Mouse (Mus musculus) neutrophil, adult 5-6 weeks (primary cell): ENCODE data around the gene Hba-x. TPM values are rescaled to one million over a fixed set of nuclear protein-coding genes. Genes with fewer than 3 reads are reported as not detected.
"Not testable (repeated sequence)": the region's sequence is repeated elsewhere in the genome, so short reads cannot be mapped to it uniquely, and the experiment has no call there.

Experiments used
- ATAC-seq: fragments of 151-379, 151-347 bp; 2 replicates; pipeline ENCODE4 v1.8.0; 2017; ENCODE audit warnings: mild to moderate bottlenecking, moderate TSS enrichment; ENCODE audit not compliant: insufficient number of reproducible peaks, poor library complexity, low FRiP score, severe bottlenecking; ENCODE audit errors: extremely low read depth
- total RNA-seq: library from RNA; stranded (forward); fragments of 200-1000 nt; gene quantifications from 2 replicates; pipeline ENCODE4 v1.2.3, GENCODE M21; 2017

Hba-x gene
- total RNA-seq, 1 experiment from 2014 or later, result not detected

DNA sequence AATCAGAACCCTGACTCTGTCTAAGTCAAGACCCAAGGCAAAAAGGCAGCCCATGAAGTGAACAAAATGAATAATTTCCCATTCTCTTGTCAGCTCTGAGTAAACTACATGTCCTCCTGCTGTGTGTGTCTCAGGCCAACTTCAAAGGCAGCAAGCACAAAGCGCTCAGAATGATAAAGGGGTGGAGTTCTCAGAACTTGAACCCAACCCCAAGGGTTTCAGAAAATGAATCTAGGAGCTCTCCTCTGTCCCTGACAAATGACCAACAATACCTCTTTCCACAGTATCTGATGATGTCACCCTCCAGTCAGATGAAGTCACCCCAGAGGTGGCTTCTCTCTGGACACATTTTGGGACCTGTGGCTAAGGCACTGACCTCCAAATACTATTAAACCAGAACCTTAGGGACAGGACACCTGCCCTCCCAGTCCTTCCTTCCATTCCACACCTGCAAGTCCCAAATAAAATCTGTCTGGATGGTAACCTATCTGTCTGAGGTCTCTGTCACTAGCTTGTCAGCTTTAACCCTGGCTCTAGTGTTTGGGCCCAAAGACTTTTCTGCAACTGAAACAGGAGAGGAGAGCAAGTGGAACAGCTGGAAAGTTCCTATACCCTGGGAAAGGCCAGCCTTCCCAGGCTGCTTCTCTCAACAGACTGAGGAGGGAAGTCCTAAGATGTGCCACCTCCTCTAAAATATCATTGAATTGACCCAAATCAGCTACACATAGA, 5.4 kb downstream of the Hba-x start:
- ATAC-seq, result no peak

- not testable (repeated sequence) for ATAC-seq
These were observed 7.0 kb downstream of the Hba-x start, which contains the start of gene Hba-a1 for GRCm38 (mm10) chr11:32283091-32283777. Hba-a1 (plus strand) TSS chr11:32283511.

GRCm38 (mm10) chr11:32284582-32284981, 8.4 kb downstream of the Hba-x start:
- ATAC-seq, result not testable (repeated sequence)

DNA sequence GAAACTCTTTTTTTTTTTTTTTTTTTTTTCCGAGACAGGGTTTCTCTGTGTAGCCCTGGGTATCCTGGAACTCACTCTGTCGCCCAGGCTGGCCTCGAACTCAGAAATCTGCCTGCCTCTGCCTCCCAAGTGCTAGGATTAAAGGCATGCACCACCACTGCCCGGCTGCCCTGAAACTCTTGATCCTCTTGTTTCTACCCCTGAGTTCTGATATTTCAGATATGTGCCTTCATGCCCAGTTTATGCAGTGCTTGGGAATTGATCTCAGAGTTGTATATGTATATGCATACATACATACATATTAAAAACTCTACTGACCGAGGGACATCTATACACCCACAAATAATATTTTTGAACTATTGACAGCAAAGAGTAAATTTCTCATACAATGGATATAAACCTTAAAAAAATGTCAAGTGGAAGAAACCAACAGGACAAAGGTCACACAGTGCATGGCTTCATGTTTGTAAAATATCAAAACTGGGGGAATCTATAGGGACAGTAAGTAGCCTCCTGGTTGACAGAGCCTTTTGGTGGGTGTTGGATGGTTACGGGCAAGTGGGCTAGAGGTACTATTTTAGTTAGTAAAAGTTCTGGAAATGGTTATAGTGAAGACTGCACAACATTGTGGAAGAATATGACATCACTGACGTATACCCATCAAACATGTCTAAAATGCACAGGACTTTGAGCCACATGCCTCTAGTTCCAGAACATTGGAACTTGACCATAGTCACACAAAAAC, 9.0 kb downstream of the Hba-x start:
- no peak for ATAC-seq

GRCm38 (mm10) chr11:32285887-32286286, 9.7 kb downstream of the Hba-x start:
- not testable (repeated sequence) for ATAC-seq

GRCm38 (mm10) chr11:32286695-32287492, 10.7 kb downstream of the Hba-x start, which contains the start of gene Hbq1b:
Hbq1b (plus strand) TSS chr11:32286965.
- ATAC-seq, result peak; percentile 50; the same call in 1 of the 2 replicates

- no peak for ATAC-seq
These were observed 11.3 kb downstream of the Hba-x start for GRCm38 (mm10) chr11:32287493-32287825.

DNA sequence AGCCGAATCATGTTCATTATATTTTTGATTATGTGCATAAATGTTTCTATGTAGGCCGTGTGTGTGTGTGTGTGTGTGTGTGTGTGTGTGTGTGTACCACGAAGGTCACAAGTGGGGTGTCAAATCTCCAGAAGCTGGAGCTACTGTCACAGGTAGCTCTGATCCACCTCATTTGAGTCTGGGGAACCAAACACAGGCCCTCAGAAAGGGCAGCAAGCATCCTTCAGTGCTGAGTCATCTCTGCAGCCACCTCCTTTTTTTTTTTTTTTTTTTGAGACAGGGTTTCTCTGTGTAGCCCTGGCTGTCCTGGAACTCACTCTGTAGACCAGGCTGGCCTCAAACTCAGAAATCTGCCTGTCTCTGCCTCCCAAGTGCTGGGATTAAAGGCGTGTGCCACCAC, 16.6 kb downstream of the Hba-x start:
- ATAC-seq, result not testable (repeated sequence)

- ATAC-seq, result not testable (repeated sequence)
These were observed 17.3 kb downstream of the Hba-x start for GRCm38 (mm10) chr11:32293479-32293878.

GRCm38 (mm10) chr11:32296203-32296602, 20.0 kb downstream of the Hba-x start, which contains the start of gene Hba-a2:
Hba-a2 (plus strand) TSS chr11:32296489.
- ATAC-seq, result not testable (repeated sequence)

DNA sequence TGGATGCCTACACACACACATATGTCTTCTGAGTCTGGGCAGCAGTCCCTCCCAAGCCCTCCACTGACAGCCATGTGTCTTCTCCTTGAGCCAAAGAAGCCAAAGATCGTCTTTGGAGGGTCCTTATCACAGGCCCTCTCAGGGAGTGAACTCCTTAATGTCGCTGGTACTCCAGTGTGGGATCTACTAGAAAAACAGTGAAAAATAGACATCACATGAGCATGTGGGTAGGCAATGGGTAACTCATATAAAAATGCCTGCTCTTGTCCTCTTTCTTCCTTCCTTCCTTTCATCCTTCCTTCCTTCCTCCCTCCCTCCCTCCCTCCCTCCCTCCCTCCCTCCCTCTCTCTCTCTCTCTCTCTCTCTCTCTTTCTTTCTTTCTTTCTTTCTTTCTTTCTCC, 21.2 kb downstream of the Hba-x start:
- not testable (repeated sequence) for ATAC-seq

DNA sequence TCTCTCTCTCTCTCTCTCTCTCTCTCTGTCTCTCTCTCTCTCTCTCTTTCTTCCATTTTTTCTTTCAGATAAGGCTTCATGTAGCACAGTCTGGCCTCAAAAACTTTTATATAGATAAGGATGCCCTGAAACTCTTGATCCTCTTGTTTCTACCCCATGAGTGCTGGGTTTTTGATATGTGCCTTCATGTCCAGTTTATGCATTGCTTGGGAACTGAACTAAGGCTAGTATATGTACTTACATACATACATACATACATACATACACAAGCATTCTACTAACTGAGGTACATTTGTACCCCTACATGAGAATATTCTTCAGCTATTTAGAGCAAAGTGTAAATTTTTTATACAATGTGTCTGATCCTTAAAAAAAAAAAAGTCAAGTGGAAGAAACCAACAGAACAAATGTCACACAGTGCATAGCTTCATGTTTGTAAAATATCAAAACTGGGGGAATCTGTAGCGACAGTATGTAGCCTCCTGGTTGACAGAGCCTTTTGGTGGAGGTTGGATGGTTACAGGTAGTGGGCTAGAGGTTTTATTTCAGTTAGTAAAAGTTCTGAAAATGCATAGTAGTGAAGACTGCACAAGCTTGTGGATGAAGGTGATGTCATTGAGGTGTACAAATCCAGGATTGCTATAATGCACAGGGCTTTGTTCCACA, 21.8 kb downstream of the Hba-x start:
- no peak for ATAC-seq

DNA sequence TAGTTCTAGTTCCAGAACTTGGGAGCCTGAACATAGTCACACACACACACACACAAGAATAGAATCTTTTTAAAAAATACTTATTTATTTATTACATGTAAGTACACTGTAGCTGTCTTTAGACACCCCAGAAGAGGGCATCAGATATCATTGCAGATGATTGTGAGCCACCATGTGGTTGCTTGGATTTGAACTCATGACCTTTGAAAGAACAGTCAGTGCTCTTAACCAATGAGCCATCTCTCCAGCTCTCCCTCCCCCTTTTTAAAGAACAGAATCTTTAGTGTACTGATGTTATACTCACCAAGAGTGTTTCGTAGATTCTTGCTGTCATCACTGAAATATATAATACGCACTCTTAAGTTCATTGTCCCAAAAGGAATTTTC, 22.3 kb downstream of the Hba-x start:
- ATAC-seq, result no peak

GRCm38 (mm10) chr11:32299865-32300264, 23.7 kb downstream of the Hba-x start, which contains the start of gene Hbq1a:
Hbq1a (plus strand) TSS chr11:32300069.
- ATAC-seq, result 0 out of 2 replicates have a peak, but pooled peaks have one; percentile 31

- no peak for ATAC-seq
These were observed 24.4 kb downstream of the Hba-x start for GRCm38 (mm10) chr11:32300279-32301267.

DNA sequence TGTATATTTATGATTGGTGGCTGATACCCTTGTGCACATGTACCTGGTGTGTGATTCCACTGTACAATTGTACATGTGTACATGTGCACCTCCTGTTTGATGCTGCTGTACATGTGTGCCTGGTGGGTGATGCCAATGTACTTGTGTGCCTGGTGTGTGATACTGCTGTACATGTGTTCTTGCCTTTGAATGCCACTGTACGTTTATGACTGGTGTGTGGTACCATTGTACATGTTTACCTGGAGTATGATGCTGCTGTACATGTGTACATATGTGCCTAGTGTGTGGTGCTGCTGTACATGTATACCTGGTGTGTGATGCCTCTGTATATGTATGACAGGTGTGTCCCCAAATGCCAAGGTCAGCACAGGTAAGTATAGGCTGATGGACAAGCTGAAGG, 25.3 kb downstream of the Hba-x start:
- no peak for ATAC-seq

- no peak for ATAC-seq
These were observed 26.7 kb downstream of the Hba-x start for GRCm38 (mm10) chr11:32302824-32303419.
